Mouse (Mus musculus) right cerebral cortex, adult 18-20 months (tissue): ENCODE measurements around the gene Kcnk10.
"Not testable (repeated sequence)": the region's sequence is repeated elsewhere in the genome, so short reads cannot be mapped to it uniquely, and the experiment has no call there.

ENCODE experiments used
- DNase-seq: peaks from one replicate; pipeline ENCODE4 v3.0.0; 2022; ENCODE audit warnings: mixed read lengths

Kcnk10 gene

DNA sequence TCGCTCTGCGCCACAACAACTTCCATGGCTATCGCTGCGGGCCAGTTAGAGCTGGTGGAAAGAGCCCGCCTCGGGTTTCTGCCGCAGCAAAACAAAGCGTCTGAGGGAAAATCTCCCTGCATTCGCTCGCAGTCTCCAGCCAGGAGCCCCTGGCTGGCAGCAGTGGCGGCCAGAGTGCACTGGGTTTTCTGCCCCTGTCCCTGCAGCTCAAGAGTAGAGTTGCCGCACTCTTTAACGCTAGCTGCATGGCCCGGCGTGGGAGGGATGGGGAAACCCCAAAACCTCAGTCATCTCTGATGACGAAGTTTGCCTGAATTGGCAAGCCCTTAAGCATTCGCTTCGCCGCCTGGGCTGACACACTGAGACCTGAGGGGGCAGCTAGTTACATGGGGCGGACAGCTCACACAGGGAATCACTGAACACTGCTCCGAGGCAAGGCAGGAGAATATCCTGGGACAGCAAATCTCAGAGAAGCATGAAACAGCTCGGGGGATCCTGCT lies at the start of gene Kcnk10:
Gene Kcnk10, minus strand, starts transcription at position 450 of the 500 bp plus-strand sequence.
- peak; percentile 51 for DNase-seq

DNA sequence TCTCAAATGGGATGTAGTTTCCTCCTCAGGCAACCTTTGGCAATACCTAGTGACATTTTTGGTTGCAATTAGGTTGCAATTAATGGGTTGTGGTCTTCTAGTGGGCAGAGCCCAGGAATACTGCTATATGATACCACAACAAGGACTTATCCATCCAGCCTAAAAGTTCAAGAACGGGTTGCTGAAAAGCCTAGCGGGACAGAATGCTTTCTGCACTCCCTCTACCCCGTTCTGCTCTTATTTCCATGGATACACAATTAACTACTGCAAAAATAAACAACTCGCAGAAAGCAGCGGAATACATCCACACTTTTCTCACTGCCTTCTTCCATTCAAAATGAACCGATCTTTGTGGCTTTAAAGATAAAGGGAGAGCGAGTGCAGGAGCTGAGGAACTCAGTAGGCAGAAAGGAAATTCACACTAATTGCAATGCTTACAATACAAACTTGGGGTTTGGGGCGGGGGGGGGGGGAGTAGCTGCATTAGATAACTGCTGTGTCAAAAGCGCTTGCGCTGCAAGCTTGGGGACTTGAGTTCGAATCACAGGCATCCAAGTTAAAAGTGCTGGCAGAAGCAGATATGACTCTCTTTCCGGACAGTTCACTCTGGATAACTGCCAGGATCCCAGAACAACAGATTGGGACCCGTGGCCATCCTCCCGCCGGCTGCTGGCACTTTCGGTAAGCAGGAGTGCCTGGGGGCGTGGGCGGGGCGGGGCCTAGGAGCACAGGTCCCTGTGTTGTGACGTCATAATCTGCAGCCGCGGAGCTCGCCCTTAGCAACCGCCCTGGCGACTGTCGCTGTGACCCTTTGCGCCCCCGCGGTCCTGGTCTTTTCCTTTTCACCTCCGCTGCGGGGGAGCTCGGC lies 49.5 kb upstream of the Kcnk10 start, which contains the start of gene Spata7:
Gene Spata7, plus strand, starts transcription at position 766 of the 868 bp plus-strand sequence.
- peak; percentile 88 for DNase-seq

DNA sequence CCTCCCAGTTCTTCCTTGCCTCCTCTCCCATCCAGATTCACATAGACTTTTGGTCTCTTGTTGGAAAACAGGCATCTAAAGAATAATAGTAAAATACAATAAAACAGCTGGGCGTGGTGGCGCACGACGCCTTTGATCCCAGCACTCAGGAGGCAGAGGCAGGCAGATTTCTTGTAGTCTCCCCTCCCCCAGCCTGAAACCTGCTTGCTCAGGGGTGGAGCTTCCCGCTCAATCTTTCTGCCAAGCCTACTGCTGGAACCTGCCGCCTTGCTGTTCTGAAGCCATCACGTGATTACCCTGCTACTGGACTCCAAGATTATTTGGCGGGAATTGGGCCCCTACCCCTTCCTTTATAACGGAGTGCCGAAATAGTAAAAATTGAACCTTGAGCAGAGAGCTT lies 45.2 kb upstream of the Kcnk10 start:
- not testable (repeated sequence) for DNase-seq

DNA sequence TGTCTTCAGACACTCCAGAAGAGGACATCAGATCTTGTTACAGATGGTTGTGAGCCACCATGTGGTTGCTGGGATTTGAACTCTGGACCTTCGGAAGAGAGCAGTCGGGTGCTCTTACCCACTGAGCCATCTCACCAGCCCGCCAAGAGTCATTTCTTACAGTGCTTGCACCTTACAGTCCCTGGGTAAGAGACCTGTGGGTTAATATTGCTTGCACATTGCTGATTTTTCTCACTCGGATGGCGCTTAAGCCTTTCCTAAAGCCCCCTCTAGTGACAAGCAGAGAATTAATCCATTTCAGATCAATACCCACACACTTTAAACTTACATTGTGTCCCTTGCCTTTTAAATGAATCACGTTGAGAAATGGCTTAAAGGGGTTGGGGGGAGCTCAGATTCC lies 42.8 kb upstream of the Kcnk10 start:
- DNase-seq: not testable (repeated sequence)

DNA sequence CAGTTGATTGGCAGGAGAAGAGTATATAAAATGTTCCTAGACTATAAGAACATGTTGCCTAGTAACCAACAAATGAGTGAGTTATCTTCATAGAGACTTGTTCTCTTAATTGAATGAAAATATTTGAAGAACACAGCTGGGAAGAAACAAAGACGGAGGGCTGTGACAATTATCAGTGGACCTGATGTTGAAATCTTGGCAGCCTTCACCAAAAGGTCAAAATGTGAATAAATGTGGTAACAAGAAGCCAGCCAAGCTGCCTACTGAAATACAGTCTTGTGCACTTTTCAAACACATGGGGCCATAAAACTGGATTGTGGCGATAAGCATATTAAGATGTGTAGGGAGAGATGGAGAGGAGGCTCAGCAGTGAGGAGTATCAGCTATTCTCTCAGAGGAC lies 41.4 kb upstream of the Kcnk10 start:
- no peak for DNase-seq

DNA sequence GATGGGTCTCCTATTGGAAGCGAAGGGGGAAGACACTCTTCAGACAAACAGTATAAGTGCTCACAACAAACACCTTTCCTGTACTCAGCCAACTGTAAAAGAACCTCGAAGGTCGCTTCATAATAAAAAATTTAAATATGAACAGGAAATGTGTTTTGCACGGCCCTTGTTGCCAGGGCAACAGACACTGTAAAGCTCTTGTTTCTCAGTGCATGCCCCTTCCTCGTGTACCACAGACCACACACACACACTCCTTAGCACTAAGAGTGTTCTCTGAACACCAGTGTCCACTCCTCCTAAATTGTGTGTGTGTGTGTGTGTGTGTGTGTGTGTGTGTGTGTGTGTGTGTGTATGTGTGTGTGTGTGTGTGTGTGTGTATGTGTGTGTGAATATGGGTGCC lies 37.6 kb upstream of the Kcnk10 start:
- DNase-seq: no peak

DNA sequence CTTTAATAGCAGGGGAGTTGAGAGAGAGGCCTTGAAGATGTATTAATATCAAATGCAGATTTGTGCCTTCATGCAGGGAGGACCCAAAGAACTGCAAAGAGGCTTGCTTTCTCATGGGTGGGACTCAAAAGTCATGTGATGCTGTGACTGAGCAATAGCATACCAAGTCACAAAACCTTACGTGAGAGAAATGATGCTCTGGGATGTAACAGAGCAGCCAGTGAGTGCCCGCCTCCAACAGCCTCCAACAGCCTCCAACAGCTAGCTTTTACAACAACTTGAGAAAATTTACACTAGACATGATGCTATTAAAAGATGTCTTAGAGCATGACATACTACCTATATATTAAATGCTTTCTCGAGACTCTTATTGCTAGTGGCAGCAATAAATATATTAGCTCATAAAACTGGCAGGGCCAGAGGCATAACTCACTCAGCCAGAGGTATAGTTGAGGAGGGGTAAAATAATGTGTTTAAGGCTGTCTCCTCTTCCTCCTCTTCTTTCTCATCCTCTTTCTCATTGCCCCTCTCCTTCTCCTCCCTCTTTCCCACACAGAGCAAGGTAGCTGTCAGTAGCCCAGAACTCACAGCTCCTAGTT lies 36.9 kb upstream of the Kcnk10 start:
- DNase-seq: no peak

DNA sequence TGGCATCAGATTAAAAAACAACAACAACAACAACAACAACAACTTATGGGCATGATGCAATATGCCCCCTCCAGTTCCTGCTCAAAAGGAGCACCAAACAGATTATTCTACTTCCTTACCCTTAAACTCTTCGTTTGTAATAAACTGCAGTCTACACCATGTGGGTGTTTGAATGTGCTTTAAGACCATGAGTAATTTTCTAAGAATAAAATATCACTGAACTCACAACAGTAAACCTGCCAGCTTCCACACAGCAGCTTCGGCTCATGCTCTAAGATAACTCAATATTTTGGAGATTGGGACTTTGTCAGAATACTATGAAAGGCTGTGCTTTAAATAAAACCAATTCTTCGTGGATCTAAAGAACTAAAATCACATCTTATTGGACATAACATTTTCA lies 32.2 kb upstream of the Kcnk10 start:
- no peak for DNase-seq

DNA sequence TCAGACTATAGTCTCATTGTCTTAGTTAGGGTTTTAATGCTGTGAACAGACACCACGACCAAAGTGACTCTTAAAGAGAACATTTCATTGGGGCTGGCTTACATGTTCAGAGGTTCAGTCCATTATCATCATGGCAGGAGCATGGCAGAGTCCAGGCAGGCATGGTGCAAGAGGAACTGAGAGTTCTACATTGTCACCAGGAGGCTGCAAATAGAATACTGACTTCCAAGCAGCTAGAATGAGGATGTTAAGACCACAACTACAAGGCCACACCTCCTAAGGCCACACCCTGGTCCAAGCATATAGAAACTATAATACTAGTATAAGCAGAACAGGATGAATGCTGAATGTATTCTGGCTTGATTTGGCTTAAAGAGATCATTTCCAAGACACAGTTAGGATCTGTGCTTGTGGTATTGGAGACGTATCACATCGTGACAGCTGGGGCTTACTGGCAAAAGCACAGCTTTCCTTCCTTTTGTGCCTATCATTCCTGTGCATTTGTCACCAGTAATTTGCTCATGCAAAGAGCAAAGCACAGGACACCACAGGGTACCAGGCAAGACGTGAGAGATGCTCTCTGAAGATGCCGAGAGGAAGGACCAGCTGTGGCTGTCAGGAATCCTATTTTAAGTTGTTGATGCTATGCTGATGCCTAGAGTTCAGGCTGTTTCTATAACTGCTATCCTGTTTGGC lies 28.6 kb upstream of the Kcnk10 start:
- DNase-seq: no peak

DNA sequence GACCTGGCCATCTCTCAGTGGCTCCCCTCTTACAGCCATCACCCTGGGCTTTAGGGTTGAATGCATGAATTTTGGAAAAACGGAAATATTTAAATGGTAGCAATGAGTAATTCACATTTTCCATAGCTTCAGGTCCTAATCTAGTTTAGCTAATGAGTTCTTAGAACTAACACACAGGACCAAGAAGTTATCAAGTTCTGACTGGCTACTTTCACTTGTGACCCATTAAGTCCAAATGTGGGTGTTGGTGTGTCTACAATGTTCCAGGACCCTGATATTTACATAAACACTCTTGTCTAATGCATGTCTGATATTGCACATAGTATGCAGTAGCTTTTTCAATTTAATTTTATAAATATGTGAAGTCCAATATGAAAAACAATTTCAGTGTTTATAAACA lies 27.2 kb upstream of the Kcnk10 start:
- no peak for DNase-seq

DNA sequence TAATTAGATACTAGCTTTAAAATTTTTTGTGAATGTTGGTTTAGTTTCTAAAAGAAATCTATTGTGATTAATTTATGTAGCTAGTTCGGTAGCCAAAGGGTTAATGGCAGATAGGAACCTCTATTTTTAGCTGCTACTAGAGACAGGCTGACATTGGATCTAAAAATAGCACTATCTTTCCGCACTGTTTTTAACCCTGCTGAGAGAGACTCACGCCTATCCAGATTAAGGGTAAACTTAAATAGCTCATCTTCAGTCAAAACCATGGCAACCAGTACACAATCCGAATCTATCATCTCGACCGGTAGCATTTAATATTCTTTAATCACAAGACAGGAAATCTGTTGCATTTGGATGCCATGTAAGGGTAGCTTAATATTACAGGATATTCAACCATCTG lies 24.0 kb upstream of the Kcnk10 start:
- DNase-seq: no peak

DNA sequence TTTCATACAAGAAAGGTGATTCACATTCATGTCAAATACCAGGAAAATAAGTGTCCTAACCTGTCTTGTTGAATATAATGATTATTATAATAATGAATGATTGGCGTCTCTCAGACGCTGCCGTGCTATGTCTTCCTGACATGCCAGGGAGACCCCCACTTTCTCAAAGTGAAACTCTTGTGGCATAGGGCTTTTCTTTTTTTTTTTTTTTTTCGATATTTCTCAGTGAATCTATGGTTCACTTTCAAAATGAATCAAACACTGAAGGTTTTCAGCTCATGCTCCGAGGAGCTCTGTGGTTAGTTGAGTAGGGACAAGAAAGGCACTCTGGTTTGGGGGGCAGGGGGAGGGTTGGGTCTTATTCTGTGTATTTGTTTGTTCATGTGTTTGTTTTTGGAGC lies 22.8 kb upstream of the Kcnk10 start:
- DNase-seq: no peak

DNA sequence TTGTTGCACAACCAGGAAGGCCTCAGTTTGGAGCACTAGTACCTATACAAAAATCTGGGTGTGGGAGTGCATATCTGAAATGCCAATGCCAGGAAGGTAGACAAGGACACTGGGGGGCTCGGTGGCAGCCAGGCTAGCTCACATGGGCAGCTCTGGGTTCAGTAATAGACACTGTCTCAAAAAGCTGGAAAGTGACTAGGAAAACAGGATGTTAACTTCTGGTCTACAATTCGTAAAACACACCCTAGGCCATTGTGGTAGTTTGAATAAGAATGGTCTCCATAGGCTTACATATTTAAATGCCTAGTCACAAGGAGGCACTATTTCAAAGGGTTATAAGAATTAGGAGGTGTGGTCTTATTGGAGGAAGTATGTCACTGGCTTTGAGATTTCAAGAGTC lies 12.9 kb upstream of the Kcnk10 start:
- DNase-seq: no peak

DNA sequence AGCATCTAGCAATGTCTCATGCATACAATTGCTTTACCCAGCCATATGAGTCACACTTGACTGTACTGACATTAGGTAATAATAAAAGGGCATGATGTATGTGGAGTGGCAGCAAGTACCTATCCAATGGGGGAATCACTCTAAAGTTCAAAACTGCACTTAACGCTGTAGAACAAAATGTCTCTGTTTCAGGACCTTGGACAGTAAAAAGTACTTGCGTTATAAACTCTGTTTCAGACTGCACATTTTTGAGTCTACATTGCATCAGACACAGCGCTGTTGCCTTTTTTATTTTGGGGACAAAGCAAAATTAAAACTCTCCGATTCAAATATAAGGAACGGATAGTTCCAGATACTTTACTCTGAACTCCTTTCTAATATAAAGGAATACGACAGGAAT lies 10.5 kb upstream of the Kcnk10 start:
- DNase-seq: no peak

DNA sequence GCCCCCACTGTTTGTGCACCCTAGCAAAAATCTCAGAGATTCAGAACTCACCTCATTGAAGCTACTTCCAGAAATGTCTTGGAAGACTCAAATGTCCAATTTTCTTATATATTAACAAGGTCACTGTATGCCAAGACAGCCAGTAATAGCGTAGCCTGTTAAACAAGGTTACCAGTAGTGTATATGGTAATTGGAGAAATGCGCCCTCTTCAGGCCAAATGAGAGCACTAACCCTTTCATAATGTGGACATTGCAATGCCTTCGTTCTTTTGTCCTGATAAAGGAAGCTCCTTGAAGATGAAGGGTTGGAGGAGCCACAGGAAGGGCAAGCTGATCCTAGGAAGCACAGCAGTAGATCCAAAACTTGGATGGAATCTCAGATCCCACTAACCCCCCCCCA lies 7.2 kb upstream of the Kcnk10 start:
- DNase-seq: no peak

DNA sequence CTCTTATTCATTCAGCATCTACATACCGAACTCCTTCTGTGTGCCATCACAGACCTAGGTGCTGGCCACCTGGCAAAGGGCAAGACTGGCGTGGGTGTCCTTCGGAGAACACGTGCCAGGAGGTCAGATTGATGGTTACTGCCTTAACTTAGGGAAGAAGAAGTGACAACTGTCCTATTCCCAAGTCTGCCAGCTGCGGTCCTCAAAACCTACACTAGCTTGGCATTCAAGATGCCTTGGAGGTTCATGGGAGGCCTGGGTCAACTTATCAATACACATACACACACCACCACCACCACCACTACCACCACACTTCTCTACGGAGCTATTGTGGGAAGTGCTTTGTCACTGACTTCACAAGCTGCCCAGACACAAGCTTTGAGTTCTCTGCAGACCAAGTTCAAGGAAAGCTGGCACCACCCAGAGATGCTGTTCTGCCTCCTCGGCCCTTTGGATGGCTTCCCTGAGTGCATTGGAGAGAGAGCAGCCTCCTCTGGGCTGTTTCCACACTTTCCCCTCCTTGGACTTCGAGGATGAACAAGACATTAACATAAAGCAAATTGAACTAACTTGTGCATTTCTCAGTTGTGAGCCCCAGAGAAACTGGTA lies 2.1 kb downstream of the Kcnk10 start:
- DNase-seq: peak; percentile 17

DNA sequence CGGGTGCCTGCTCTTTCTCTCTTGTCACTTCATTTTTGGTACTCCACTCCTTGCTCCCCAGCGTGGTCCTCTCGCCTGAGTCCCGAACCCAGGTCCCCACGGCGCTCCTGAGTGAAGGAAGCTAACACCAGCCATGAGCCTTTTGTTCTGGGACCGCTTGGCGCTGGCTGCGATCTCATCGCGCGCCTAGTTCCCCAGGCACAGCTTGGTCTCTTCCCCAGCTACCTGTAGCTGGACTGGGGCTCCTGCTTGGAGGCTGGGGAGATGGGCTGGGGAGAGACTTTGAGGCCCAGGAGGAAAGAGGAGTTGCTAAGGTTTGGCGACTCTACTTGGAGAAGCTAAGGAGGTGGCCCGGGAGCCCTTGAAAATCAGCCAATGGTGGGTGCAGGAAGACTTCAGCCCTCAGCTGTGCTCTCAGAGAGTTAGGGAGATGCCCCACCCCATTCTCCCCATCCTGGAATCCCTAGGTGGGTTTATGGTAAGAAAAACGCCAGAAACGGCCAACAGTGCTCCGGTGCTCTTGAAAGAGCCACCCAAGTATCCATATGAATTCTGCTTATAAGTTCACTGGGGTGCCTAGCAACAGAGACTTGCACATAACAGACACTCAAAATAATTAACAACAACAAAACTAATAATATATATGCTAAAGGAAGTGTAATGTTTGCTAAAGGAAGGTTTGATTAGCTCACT lies 2.8 kb downstream of the Kcnk10 start:
- no peak for DNase-seq

DNA sequence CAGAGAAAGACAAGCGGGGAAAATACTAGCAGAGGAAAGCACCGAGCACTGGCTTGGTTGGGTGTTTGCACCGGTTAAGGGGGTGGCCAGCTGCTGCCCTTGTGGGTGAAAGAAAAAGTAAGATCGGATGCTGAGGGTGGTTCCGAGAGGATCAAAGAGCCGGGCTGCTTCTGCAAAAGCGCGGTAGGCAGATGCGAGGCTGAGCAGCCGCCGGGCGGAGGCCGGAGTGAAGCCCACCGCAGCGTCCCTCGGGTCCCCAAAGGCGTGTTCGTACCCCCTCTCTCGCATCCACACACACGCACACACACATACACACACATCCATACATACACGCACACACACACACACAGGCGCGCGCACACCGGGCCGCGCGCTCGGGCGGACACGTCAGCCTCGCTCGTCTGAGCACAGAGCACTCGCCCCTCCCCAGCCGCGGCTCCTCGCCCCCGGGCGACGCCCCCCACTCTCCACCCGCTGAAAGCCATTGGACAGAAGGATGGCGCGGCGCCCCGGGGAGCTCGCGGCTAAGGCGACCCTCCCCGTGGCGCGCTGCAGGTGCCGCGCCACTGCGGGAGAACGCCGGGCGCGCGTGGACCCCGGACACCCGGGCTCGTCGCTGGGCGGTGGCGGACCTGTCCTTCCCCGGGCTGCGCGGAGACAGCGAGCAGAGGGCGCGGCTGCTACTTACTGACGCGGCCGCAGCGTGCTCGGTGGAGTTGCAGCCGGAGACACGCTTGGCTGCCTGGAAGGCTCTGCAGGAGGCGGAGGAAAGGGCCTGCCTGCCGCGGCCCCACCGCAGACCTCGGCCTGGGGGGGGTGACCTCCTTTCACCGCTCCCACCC lies 3.5 kb downstream of the Kcnk10 start:
- DNase-seq: peak; percentile 70

DNA sequence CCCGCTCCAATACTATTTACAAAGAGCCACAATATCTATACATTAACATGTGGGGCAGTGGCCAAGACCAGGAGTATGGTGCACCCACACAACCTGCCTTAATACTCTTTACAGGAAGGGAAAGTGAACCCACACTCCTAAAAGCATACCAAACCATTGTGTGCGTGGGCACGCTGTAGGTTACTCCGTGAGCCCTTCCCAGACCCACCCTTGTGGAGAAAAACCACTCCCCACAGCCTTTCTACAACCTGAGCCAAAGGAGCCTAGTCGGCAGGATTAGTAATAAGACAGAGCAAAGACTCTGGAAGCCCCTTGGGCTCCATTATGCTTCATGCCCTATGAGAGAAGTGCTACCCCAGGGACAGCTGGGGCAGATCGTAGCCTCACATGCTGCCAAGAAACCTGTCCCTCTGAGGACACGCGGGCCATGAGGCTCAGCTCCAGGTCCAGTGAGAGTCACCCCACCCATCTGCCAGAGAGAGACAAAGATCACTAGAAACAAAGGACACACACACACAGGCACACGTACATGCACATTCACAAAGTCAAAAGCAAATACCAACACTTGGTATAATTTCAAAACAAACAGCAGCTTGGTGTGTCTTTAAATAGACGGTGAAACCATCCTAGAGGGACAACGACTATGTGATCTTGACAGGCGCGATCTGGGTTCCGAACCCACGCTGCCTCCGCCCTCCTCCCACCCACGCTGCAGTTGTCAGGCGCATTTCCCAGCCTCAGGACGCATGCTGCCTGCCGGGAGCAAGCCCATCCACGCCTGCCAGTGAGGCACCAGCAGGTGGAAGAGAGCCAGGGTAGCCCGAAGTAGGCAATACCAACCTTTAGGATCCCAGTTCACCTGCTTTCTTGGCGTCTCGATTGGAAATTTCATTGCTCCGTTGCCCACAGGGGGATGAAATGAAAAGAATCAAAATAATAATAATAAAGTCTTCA lies 4.5 kb downstream of the Kcnk10 start:
- DNase-seq: peak; percentile 88
